Mouse (Mus musculus) embryonic facial prominence, embryonic 13.5 days (tissue): ENCODE measurements around the gene Lgr5. TPM values are rescaled to one million over a fixed set of nuclear protein-coding genes. Genes with fewer than 3 reads are reported as not detected.

Experiments used
- ATAC-seq: fragments of 200-750 bp; cut with Nextera tagmentation; 2 replicates; pipeline ENCODE4 v1.8.0; 2017; ENCODE audit warnings: low read depth; ENCODE audit not compliant: insufficient number of reproducible peaks, insufficient read depth, low FRiP score, low TSS enrichment
- H3K27ac ChIP-seq: fragments of 300-500 bp; sonication (generic); 2 replicates; pipeline ENCODE4 v1.5.1; 2015; ENCODE audit warnings: moderate library complexity, mild to moderate bottlenecking, inconsistent platforms
- H3K27me3 ChIP-seq: fragments of 300-500 bp; sonication (generic); 2 replicates; pipeline ENCODE4 v1.6.1; 2015; ENCODE audit warnings: mild to moderate bottlenecking, inconsistent platforms
- H3K36me3 ChIP-seq: fragments of 300-500 bp; sonication (generic); 2 replicates; pipeline ENCODE4 v1.6.1; 2015; ENCODE audit warnings: mild to moderate bottlenecking, inconsistent platforms
- H3K4me1 ChIP-seq: fragments of 300-500 bp; sonication (generic); 2 replicates; pipeline ENCODE4 v1.6.1; 2015; ENCODE audit warnings: inconsistent platforms
- H3K4me2 ChIP-seq: fragments of 300-500 bp; sonication (generic); 2 replicates; pipeline ENCODE4 v1.6.1; 2015; ENCODE audit warnings: moderate library complexity, mild to moderate bottlenecking, inconsistent platforms
- H3K4me3 ChIP-seq: fragments of 300-500 bp; sonication (generic); 2 replicates; pipeline ENCODE4 v1.5.1; 2015; ENCODE audit warnings: mild to moderate bottlenecking, inconsistent platforms
- H3K9ac ChIP-seq: fragments of 300-500 bp; sonication (generic); 2 replicates; pipeline ENCODE4 v1.6.1; 2015; ENCODE audit warnings: mild to moderate bottlenecking, inconsistent platforms
- H3K9me3 ChIP-seq: fragments of 300-500 bp; sonication (generic); 2 replicates; pipeline ENCODE4 v1.6.1; 2016; ENCODE audit warnings: inconsistent platforms
- WGBS: fragments of 180-500 bp; shearing (Covaris S2); methylation state at CpG from one replicate; pipeline ENCODE4 v1.1.7; 2015; ENCODE audit warnings: mixed read lengths; 5-methylcytosine and 5-hydroxymethylcytosine counted together
- polyA plus RNA-seq: library from polyadenylated mRNA; unstranded; fragments of >200 nt; fragmentation: Nextera tagmentation; extraction: Ambion mirVana; gene quantifications from 2 replicates; pipeline ENCODE4 v1.2.1, GENCODE M21; 2015

Gene Lgr5
- polyA plus RNA-seq, 1 experiment from 2014 or later = 16.0 TPM

DNA sequence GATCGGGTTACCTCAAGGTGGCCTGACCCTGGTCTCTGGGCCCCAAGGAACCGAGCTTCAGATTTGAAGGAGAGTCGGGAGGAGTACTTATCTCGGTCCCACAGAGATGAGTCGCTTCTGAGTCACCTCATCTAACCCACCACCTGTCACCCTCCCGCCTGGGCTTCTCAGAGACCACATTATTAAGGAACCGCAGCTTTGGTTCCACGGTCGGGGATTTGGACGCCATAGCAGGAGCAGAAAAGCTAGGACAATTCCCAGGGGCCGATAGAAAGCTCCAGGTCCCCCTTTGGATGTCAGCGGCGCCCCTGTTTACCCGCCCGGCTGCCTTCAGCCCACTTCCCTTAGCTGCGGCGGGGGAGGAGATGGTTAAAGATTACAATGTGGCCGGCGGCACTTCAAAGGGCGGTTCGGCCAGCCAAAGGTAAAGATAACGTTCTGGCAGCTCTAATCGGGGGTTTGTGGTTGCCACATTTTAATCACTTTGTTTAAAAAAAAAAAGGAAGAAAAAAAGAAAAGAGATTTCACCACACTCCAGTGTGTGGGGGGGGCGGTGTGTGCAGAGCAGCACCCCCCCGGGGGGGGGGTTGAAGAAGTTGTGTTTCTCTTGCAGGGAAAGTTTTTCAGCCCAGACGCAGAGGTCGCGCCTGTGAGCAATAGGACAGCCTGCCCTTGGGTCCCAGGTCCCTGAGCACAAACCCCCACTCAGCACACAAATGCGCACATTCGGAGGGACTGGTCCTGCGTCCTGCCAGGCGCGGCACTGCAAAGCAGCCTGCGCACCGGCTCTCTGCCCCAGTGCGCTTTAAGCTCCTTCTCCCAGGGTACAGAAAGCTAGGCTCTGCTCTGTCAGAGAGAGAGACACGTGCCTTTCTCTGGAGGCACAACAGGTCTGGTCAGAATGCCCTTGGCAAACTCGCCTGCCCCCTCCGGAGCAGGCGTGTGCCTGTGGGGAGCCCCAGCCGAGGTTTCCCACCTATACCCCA lies 1.0 kb downstream of the Lgr5 start:
- H3K27me3 ChIP-seq = peaks cover 72% of the 10 kb centered on the region

DNA sequence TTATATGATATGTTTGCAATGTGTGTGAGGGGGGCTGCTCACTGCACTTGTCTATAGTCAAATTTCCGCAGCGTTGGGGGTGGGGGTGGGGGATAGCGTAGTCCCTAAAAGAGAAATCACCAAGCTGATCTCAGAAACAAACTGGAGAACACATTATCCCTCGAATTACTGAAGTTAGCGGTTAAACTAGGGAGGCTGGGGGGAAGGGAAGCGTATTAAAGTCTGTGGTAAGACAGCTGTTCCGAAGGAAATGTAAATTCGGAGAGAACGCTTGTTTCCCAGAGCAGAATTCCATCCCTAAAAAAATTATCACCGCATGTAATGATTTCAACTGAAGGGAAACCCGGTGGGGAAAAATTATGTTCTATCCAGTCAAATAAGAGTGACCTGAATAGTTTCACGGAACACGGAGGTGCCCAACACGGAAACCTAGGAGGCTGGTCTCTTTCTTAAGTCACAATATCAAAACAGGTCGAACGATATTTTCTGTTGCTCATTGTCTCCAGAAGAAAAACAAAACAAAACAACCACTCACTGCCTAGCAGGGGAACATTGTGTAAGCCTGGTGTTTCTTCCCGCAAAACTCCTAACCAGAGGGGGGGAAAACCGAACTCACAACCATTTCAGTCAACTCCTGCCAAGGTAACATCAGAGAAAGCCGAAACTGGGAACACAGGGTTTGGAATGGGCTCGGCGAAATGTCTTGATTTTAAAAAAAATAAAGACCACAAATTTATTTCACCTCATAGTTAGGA lies 1.9 kb downstream of the Lgr5 start:
- no peak overlapping the region for H3K27ac ChIP-seq
- peak overlapping the region; percentile 58 for H3K4me3 ChIP-seq
- peaks cover 71% of the 10 kb centered on the region for H3K27me3 ChIP-seq
- no peak for ATAC-seq
- H3K9ac ChIP-seq = peak overlapping the region; percentile 69
- H3K4me1 ChIP-seq = peaks cover 32% of the 10 kb centered on the region
- H3K4me2 ChIP-seq = peak overlapping the region; percentile 96
- no peaks in the 10 kb centered on the region for H3K36me3 ChIP-seq
- no peaks in the 10 kb centered on the region for H3K9me3 ChIP-seq
- WGBS = 1% methylated on average over 21 of the region's 21 CpGs

More for the DNA sequence above, 1.0 kb downstream of the Lgr5 start:
- H3K4me3 ChIP-seq = peak overlapping the region; percentile 58
- H3K4me1 ChIP-seq = peaks cover 32% of the 10 kb centered on the region
- under 1% methylated on average over 41 of the region's 41 CpGs for WGBS
- H3K36me3 ChIP-seq = no peaks in the 10 kb centered on the region
- peak overlapping the region; percentile 69 for H3K9ac ChIP-seq
- H3K9me3 ChIP-seq = no peaks in the 10 kb centered on the region
- ATAC-seq = no peak; the same call in none of the 2 replicates
- peak overlapping the region; percentile 28; the same call in 1 of the 2 replicates for H3K27ac ChIP-seq
- peak overlapping the region; percentile 96 for H3K4me2 ChIP-seq

- no peak for ATAC-seq
- WGBS = 21% methylated on average over 12 of the region's 14 CpGs
- H3K27ac ChIP-seq = no peak overlapping the region
- peaks cover 33% of the 10 kb centered on the region for H3K4me1 ChIP-seq
- no peaks in the 10 kb centered on the region for H3K36me3 ChIP-seq
- H3K27me3 ChIP-seq = peaks cover 74% of the 10 kb centered on the region
- peak overlapping the region; percentile 96 for H3K4me2 ChIP-seq
- no peaks in the 10 kb centered on the region for H3K9me3 ChIP-seq
- H3K9ac ChIP-seq = no peak overlapping the region
- peak overlapping the region; percentile 58; the same call in 1 of the 2 replicates for H3K4me3 ChIP-seq
Observed at GRCm38 (mm10) chr10:115584656-115585055, 2.9 kb downstream of the Lgr5 start.

DNA sequence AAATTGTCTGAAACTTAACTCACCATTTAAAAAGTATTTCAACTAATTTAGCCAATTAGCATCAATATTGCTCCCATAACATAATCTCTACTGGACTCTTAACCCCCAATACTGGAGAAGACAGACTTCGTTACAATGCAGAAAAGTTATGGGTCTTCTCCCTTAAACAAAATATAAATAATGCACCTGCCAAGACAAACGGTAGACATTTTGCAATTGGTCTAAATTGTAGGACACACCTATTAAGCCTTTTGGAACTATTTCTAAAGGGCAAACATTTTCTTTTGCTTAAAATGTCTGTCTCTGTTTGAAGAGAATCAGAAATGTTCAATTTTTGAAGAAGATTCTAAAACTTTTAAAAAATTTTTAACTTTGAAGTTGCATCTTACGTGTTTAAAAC lies 4.5 kb downstream of the Lgr5 start:
- no peak overlapping the region for H3K4me2 ChIP-seq
- H3K36me3 ChIP-seq = no peaks in the 10 kb centered on the region
- no peak overlapping the region for H3K4me3 ChIP-seq
- no peaks in the 10 kb centered on the region for H3K9me3 ChIP-seq
- peaks cover 34% of the 10 kb centered on the region for H3K4me1 ChIP-seq
- no peak for ATAC-seq
- H3K27me3 ChIP-seq = peaks cover 66% of the 10 kb centered on the region
- no peak overlapping the region for H3K9ac ChIP-seq
- 80% methylated on average over 3 of the region's 3 CpGs for WGBS
- no peak overlapping the region for H3K27ac ChIP-seq

DNA sequence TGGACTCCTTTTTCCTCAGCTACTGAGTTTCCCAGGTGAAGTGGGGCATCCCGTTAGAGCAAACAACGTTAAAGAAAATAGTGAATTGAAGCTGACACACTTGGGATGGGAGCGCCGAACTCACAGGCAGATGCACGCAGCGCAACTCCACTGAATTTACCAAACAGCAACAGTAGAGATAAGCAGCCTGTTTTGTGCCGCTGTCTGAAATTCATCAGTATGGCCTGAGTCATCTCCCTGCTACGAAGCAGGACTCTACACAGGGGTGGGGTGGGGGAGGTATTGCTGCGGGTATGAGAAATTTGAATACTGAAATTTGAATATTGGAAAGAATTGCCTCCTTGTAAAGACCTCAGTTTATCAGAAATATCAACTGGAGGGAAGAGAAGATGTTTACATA lies 5.6 kb downstream of the Lgr5 start:
- 77% methylated on average over 9 of the region's 9 CpGs for WGBS
- no peak overlapping the region for H3K9ac ChIP-seq
- ATAC-seq = no peak

DNA sequence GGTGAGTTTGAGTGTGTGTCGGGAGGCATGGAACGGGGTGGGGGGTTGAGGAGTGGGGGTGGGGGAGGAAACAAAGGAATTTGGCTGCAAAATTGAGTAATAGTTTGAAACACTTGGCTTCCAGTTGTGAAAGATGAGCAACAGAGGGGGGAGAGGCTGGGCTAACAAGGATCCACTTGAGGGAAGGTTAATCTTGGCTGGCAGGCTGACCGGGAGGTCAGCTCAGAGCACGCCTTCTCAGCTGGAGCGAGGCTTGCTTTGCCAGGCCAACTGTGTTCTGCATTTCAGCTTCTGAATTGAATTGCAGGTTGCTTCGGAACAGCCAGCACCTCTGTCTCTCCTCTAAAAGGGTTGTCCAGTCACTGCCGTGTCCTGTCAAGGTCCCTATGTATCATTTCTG lies 8.1 kb downstream of the Lgr5 start:
- no peak for ATAC-seq
- Histone ChIP-seq H3K4me2 (no peak overlapping the region), H3K36me3 (no peaks in the 10 kb centered on the region), H3K9me3 (no peaks in the 10 kb centered on the region), H3K4me1 (peaks cover 4% of the 10 kb centered on the region; the same call in 1 of the 2 replicates), H3K9ac (no peak overlapping the region), H3K4me3 (no peak overlapping the region), H3K27ac (no peak overlapping the region), H3K27me3 (peaks cover 32% of the 10 kb centered on the region)
- 22% methylated on average over 7 of the region's 7 CpGs for WGBS

More for the DNA sequence above, 5.6 kb downstream of the Lgr5 start:
- no peaks in the 10 kb centered on the region for H3K9me3 ChIP-seq
- no peak overlapping the region for H3K27ac ChIP-seq
- H3K27me3 ChIP-seq = peaks cover 55% of the 10 kb centered on the region
- H3K4me3 ChIP-seq = no peak overlapping the region
- no peaks in the 10 kb centered on the region for H3K36me3 ChIP-seq
- peaks cover 24% of the 10 kb centered on the region for H3K4me1 ChIP-seq
- no peak overlapping the region for H3K4me2 ChIP-seq

GRCm38 (mm10) chr10:115579076-115579475 lies 8.5 kb downstream of the Lgr5 start:
- Histone ChIP-seq H3K4me3 (no peak overlapping the region), H3K27ac (no peak overlapping the region), H3K9ac (no peak overlapping the region), H3K4me1 (peaks cover 4% of the 10 kb centered on the region; the same call in 1 of the 2 replicates), H3K36me3 (no peaks in the 10 kb centered on the region), H3K4me2 (no peak overlapping the region), H3K9me3 (no peaks in the 10 kb centered on the region), H3K27me3 (peaks cover 27% of the 10 kb centered on the region)
- 46% methylated on average over 7 of the region's 7 CpGs for WGBS
- no peak for ATAC-seq

DNA sequence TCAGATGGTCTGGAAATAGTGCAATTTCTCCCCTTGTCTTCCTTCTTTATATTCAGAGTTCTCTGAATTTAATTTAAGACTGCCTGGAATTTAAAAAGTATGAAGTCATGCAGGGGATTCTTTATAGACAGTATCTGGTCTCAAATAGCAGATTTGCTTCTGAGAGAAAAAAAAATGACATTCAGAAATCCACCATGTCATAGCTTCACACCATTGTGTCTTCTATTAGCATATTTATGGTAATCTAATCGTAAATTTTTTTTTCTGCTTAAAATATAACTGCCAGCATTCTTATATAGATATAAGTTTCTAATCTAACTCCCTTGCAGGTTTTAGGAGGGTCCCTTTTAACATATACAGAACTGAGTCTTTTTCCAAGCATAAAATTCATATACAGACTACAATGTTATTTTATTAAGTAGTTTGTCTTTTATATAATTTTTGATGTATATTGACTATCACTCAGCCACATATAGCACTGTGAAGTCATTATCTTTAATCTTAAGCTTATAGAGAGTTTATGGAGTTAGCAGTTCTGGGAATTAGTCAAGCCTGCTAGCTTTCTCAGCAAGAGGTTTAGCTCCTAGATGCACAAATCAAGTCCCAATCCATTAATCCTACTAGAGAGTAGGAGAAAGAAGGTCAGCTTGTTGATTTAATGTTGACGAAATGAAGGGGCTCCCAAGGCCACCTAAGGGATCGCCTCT lies 15.7 kb downstream of the Lgr5 start:
- Histone ChIP-seq H3K27ac (no peak overlapping the region), H3K36me3 (no peaks in the 10 kb centered on the region), H3K4me1 (no peaks in the 10 kb centered on the region), H3K27me3 (no peaks in the 10 kb centered on the region; the same call in 1 of the 2 replicates), H3K4me2 (no peak overlapping the region), H3K9me3 (0 out of 2 replicates have a peak, but pooled peaks cover 3% of the 10 kb centered on the region), H3K9ac (no peak overlapping the region), H3K4me3 (no peak overlapping the region)
- no peak for ATAC-seq
- 61% methylated on average over 3 of the region's 3 CpGs for WGBS

DNA sequence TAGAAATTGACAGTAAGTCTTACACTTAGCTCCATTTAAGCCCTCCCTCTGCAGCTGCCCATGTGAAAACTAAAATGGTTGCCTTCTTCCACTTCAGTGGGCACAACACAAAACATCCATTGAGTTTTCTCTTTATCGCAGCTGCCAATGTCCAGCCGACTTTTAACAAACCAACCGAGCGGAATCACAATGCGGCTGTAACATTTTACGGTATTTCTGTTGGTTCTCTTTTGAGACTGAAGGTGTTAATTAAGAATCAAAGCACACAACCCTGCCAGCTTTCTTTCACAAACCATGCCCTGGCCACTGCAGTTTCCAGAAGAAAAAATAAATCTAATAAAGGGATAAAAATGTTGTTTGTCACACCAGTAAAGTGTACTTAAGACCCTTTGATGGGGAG lies 16.3 kb downstream of the Lgr5 start:
- ATAC-seq = no peak
- H3K4me3 ChIP-seq = no peak overlapping the region
- no peak overlapping the region for H3K27ac ChIP-seq
- H3K36me3 ChIP-seq = no peaks in the 10 kb centered on the region
- WGBS = 38% methylated on average over 6 of the region's 6 CpGs
- H3K9ac ChIP-seq = no peak overlapping the region
- no peaks in the 10 kb centered on the region for H3K4me1 ChIP-seq
- no peak overlapping the region for H3K4me2 ChIP-seq
- H3K9me3 ChIP-seq = 0 out of 2 replicates have a peak, but pooled peaks cover 3% of the 10 kb centered on the region
- no peaks in the 10 kb centered on the region for H3K27me3 ChIP-seq

DNA sequence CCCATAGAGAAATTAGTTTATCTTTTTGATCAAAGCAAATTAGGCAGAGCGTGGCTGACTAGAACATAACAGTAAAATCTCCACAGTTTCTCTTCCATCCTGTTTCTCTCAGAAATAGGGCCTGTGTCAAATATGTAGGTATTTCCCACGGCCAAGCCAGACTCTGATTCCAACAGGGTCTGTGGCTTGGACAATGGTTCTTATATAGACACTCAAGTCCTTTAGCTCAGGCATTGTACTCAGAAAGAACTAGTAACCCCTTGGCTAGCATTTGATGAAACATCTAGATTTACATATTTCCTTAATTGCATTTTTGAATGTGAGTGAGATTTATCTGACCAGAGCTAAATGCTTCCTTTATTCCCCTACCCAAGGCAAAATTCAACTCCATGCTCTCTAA lies 17.0 kb downstream of the Lgr5 start:
- 49% methylated on average over 2 of the region's 2 CpGs for WGBS

More for the DNA sequence above, 17.0 kb downstream of the Lgr5 start:
- no peak overlapping the region for H3K4me3 ChIP-seq
- no peak overlapping the region for H3K4me2 ChIP-seq
- H3K9ac ChIP-seq = no peak overlapping the region
- no peak overlapping the region for H3K27ac ChIP-seq
- ATAC-seq = no peak
- no peaks in the 10 kb centered on the region for H3K36me3 ChIP-seq
- 0 out of 2 replicates have a peak, but pooled peaks cover 3% of the 10 kb centered on the region for H3K9me3 ChIP-seq
- no peaks in the 10 kb centered on the region for H3K4me1 ChIP-seq
- H3K27me3 ChIP-seq = no peaks in the 10 kb centered on the region
